Mouse (Mus musculus) heart, embryonic 16.5 days (tissue): ENCODE measurements around the gene Nup93. TPM values are rescaled to one million over a fixed set of nuclear protein-coding genes. Genes with fewer than 3 reads are reported as not detected.

Experiments used
- ATAC-seq: fragments of 200-750 bp; cut with Nextera tagmentation; replicated peaks from 2 replicates; pipeline ENCODE4 v1.8.0; 2017; ENCODE audit warnings: moderate number of reproducible peaks; ENCODE audit not compliant: insufficient read depth, low FRiP score; ENCODE audit errors: extremely low read depth
- H3K27ac ChIP-seq: fragments of 300-500 bp; sonication (generic); 2 replicates; pipeline ENCODE4 v1.5.1; 2014; ENCODE audit warnings: mild to moderate bottlenecking, low read length, control low read depth, moderate library complexity
- H3K27me3 ChIP-seq: fragments of 300-500 bp; sonication (generic); 2 replicates; pipeline ENCODE4 v1.6.1; 2014; ENCODE audit warnings: low read length, mixed read lengths; ENCODE audit not compliant: control insufficient read depth, insufficient read depth
- H3K36me3 ChIP-seq: fragments of 300-500 bp; sonication (generic); 2 replicates; pipeline ENCODE4 v1.6.1; 2014; ENCODE audit not compliant: control insufficient read depth, insufficient read depth
- H3K4me1 ChIP-seq: fragments of 300-500 bp; sonication (generic); 2 replicates; pipeline ENCODE4 v1.6.1; 2014; ENCODE audit warnings: low read length, mixed read lengths; ENCODE audit not compliant: control insufficient read depth, insufficient read depth
- H3K4me2 ChIP-seq: fragments of 300-500 bp; sonication (generic); 2 replicates; pipeline ENCODE4 v1.6.1; 2014; ENCODE audit warnings: low read depth, mild to moderate bottlenecking, control low read depth, low read length
- H3K4me3 ChIP-seq: fragments of 300-500 bp; sonication (generic); 2 replicates; pipeline ENCODE4 v1.5.1; 2014; ENCODE audit warnings: mild to moderate bottlenecking, control low read depth, low read length
- H3K9ac ChIP-seq: fragments of 300-500 bp; sonication (generic); 2 replicates; pipeline ENCODE4 v1.6.1; 2014; ENCODE audit warnings: low read length, control low read depth
- H3K9me3 ChIP-seq: fragments of 300-500 bp; sonication (generic); replicated peaks from 2 replicates; pipeline ENCODE4 v1.6.1; 2016; ENCODE audit warnings: low read length; ENCODE audit not compliant: control insufficient read depth
- WGBS: fragments of 180-500 bp; shearing (Covaris S2); extraction: QIAGEN DNeasy Blood & Tissue Kit; methylation state at CpG from one replicate; pipeline ENCODE4 v1.1.7; 2014; 5-methylcytosine and 5-hydroxymethylcytosine counted together
- polyA plus RNA-seq: library from polyadenylated mRNA; unstranded; fragments of >200 nt; fragmentation: Nextera tagmentation; extraction: Ambion mirVana; gene quantifications from 2 replicates; pipeline ENCODE4 v1.2.1, GENCODE M21; 2015

Gene Nup93
- polyA plus RNA-seq, 1 experiment from 2014 or later: 60.3 TPM

DNA sequence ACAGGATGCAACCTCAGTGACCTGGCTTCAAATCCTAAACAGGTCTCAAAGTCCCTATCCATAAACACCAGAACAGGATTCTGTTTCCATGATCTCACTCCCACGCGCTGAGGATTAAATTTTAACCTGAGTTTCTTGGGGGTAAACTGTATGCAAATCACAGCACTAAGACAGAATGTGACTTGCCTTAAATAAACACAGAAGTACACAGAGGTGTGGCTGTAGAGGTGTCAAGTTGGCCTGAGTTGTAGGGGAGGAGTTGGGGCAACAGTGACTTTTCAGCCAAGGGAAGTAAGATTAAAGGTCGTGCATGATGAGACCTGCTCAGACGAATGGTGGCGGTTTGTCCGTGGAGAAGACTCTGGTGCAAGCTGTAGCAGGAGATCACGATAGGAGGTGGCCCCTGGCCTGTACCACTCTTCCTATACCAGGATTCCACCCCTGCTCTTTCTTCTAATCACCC is 139.7 kb downstream of the Nup93 start:
- Histone ChIP-seq H3K36me3 (no peaks in the 10 kb centered on the region), H3K4me3 (no peak overlapping the region), H3K9me3 (no peaks in the 10 kb centered on the region), H3K4me1 (peaks cover 28% of the 10 kb centered on the region), H3K27me3 (no peaks in the 10 kb centered on the region), H3K4me2 (no peak overlapping the region), H3K9ac (no peak overlapping the region; the same call in 1 of the 2 replicates), H3K27ac (peak overlapping the region; percentile 53; the same call in 1 of the 2 replicates)
- WGBS: 64% methylated on average over 7 of the region's 7 CpGs
- ATAC-seq: no peak

DNA sequence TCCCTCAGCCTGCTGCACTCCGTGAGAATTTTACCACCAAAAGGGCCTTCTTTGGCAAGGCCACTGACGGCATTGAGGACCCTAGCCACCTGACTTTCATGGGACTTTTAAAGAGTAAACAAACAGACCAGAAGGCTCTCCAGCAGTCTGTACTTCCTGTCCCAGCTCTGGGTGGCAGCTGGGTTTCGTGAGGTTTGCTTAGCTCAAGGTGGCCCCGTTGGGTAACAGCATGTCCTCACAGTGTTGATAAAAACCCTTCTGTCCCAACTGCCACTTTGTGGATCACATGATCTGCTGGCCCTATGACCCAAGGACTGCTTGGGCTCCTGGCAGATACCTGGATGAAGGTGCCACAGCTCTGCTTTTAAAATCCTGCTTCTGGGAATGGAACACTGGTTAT is 140.2 kb downstream of the Nup93 start:
- H3K4me1 ChIP-seq: peaks cover 29% of the 10 kb centered on the region
- 63% methylated on average over 4 of the region's 4 CpGs for WGBS
- no peak overlapping the region for H3K4me2 ChIP-seq
- no peak for ATAC-seq
- H3K9me3 ChIP-seq: no peaks in the 10 kb centered on the region
- H3K36me3 ChIP-seq: no peaks in the 10 kb centered on the region
- peak overlapping the region; percentile 53; the same call in 1 of the 2 replicates for H3K27ac ChIP-seq
- H3K9ac ChIP-seq: no peak overlapping the region; the same call in 1 of the 2 replicates
- H3K4me3 ChIP-seq: no peak overlapping the region
- no peaks in the 10 kb centered on the region for H3K27me3 ChIP-seq

DNA sequence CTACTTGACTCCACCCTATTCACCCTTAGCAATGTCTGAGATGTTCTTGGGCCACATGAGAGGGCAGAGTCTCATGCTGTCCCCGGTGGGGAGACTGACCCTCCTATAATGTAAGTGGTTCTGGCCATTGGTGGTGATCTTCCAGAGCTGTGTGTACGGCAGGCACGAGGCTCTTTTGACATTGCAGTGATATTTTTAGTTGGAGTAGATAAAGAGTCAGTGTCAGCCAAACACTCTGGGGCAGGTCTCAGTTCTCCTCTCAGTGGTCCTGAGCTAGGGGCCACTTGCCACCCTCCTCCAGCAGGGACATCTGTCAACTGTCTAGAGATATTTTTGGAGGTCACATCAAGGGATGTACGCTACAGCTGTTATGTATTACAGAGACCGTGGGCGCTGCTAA is 142.9 kb downstream of the Nup93 start:
- peak overlapping the region; percentile 86 for H3K27ac ChIP-seq
- no peaks in the 10 kb centered on the region for H3K27me3 ChIP-seq
- ATAC-seq: peak; percentile 69
- H3K9me3 ChIP-seq: no peaks in the 10 kb centered on the region
- H3K36me3 ChIP-seq: no peaks in the 10 kb centered on the region
- 27% methylated on average over 6 of the region's 6 CpGs for WGBS
- H3K4me1 ChIP-seq: peaks cover 36% of the 10 kb centered on the region
- H3K9ac ChIP-seq: peak overlapping the region; percentile 35
- no peak overlapping the region; the same call in 1 of the 2 replicates for H3K4me2 ChIP-seq
- no peak overlapping the region for H3K4me3 ChIP-seq

DNA sequence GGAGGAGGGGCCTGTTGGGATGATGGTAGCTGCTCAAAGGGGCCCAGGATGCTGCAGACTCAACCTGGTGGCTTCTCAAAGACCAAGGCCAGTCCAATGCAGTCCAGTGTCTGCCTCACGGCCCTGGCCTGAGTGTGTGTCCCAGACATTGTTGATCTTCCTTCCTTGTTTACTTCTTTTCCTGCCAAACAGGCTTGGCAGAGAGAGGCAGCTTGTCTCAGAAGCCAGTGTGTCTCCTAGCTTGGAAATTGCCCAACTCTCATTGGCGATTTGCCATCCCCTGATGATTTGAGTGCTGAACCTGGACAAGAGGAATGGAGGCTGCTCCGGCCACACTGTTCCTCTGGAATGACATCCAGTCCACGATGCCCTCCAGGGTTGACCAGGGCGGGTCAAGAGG is 144.2 kb downstream of the Nup93 start:
- no peaks in the 10 kb centered on the region for H3K36me3 ChIP-seq
- H3K27ac ChIP-seq: peak overlapping the region; percentile 47
- no peaks in the 10 kb centered on the region for H3K9me3 ChIP-seq
- 33% methylated on average over 5 of the region's 5 CpGs for WGBS
- no peak for ATAC-seq
- peaks cover 49% of the 10 kb centered on the region for H3K4me1 ChIP-seq
- no peak overlapping the region for H3K4me2 ChIP-seq
- no peaks in the 10 kb centered on the region for H3K27me3 ChIP-seq
- H3K9ac ChIP-seq: no peak overlapping the region
- no peak overlapping the region for H3K4me3 ChIP-seq

DNA sequence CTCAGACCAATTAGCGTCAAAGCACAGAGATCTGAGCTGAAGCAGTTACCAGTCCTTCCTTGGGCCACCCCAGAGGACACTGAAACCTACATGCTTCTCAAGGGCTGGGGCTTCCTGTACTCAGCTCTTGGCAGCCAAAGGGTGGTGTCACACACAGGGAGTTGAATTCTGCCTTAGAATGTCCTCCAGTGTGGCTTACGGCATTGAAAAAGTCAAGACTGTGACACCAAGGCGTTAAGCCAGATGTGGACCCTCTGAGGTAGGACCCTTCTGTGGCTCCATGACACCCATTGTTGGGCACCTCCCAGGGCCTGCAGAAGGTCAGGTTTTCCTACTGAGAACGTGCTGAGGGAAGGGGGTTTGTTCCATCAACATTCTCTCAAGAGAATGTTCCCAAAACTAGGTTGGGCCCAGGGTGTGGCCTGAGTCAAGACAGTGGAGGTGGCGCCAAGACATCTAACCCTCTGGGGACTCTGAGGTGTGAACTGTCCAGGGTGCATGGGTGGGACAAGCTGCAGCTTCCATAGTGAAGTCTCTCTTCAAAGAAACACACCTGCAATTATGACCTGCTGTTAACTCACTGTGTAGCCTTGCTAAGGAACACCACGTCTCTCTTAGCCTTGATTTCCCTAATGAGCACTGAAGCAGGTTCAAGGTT is 147.5 kb downstream of the Nup93 start:
- peaks cover 50% of the 10 kb centered on the region for H3K4me1 ChIP-seq
- no peaks in the 10 kb centered on the region for H3K36me3 ChIP-seq
- no peak for ATAC-seq
- H3K9me3 ChIP-seq: no peaks in the 10 kb centered on the region
- H3K27me3 ChIP-seq: no peaks in the 10 kb centered on the region
- no peak overlapping the region for H3K9ac ChIP-seq
- H3K4me2 ChIP-seq: no peak overlapping the region
- WGBS: 84% methylated on average over 6 of the region's 6 CpGs
- no peak overlapping the region for H3K4me3 ChIP-seq
- H3K27ac ChIP-seq: peak overlapping the region; percentile 90

DNA sequence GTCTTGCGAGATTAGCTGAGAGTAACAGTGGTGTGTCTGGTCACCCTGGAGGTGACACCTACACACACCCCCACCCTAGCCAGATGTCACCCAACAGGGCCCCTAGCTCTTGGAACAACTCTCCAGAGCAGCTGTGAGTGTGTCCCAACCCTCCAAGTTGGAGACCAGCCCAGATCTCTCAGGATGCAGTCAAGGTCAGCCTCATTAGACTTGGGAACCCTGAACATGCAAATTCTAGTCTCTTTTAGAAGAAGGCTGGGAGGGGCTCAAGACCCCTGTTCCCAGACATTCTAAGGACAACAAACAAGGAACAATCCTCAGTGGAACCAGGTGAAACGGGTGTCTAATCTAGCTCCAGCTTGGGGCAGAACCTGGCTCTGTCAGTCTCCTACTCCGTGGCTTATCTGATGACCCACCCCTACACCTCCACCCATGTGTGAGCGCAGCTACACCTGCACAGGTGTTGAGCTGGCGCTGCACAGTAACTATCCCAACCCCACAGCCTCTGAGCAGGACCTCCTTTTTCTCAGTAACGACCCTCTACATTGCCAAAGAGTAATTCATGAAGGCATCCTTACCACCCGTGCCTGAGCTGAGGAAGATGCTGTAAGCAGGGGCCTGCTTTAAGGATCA is 148.4 kb downstream of the Nup93 start:
- H3K36me3 ChIP-seq: no peaks in the 10 kb centered on the region
- no peaks in the 10 kb centered on the region for H3K27me3 ChIP-seq
- no peaks in the 10 kb centered on the region for H3K9me3 ChIP-seq
- ATAC-seq: peak; percentile 58
- H3K9ac ChIP-seq: peak overlapping the region; percentile 52
- peak overlapping the region; percentile 33 for H3K4me2 ChIP-seq
- 65% methylated on average over 7 of the region's 7 CpGs for WGBS
- peak overlapping the region; percentile 90 for H3K27ac ChIP-seq
- no peak overlapping the region for H3K4me3 ChIP-seq
- peaks cover 42% of the 10 kb centered on the region for H3K4me1 ChIP-seq

DNA sequence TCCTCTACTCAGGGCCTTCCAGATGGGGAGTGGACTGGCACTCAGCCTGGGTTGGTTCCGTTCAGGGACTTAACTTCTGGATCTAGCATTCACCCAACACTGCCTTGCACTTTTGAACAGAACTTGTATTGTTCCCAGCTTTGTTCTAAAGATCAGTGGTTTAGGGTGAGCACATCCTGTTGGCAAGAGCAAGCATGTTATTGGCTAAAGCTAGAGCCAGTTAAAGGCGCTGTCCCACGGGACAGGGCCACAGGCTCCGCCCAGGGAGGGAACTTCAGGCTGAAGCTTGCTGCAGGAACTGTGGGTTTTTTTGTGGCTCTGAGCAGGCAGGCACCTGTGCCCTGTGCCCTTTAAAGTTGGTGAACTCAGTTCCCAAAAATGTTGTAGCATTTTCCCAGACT is 148.9 kb downstream of the Nup93 start:
- Histone ChIP-seq H3K9ac (peak overlapping the region; percentile 52), H3K4me1 (peaks cover 37% of the 10 kb centered on the region)

DNA sequence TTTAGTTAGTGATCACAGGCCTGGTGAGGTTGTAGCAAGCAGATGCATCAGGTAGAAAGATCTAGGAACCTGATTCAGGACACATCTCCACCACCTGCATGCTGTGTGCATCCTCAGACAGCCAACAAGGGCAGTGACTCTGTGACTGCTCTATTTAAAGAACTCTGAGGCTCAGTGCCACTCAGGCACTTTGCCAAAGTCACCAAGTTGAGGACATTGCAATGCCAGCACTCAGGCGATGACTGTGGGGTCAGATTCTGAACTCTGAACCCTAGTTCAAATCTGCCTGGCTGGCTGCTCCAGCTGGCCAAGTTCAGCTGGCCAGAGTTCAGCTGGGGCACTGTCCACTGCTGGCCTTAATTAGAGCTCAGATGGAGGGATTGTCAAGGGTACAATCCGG is 149.5 kb downstream of the Nup93 start:
- ATAC-seq: peak; percentile 62
- peak overlapping the region; percentile 33; the same call in 1 of the 2 replicates for H3K4me2 ChIP-seq

More for the DNA sequence above, 148.9 kb downstream of the Nup93 start:
- Histone ChIP-seq H3K27ac (peak overlapping the region; percentile 90), H3K9me3 (no peaks in the 10 kb centered on the region), H3K4me2 (peak overlapping the region; percentile 33), H3K27me3 (no peaks in the 10 kb centered on the region), H3K4me3 (no peak overlapping the region), H3K36me3 (no peaks in the 10 kb centered on the region)
- ATAC-seq: peak; percentile 78
- 34% methylated on average over 4 of the region's 4 CpGs for WGBS

DNA sequence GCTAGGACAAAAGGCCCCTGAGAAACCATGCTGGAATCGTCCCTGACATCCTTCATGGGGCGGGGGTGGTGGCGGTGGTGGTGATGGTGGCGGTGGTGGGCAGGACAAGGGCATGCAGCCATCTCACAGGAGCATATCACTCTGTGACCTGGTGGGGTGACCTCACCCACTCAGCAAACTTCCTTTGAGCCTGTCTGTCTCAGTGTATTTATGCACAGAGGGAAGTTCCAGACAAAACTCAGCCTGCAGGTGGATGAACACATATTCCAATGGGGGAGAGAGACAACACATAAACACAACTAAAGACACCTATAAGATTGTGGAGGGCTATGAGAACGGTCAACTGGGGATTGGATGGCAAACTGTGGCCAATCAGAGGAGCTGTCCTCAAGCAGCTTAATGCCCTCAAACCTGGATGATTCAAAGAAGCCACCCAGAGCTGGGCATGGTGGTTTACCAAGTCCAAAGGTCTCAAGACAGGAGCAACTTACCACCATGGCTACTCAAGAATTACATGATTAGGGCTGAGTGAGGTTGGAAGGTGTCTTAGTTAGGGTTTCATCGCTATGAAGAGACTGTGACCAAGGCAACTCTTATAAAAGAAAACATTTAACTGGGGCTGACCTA is 150.4 kb downstream of the Nup93 start:
- Histone ChIP-seq H3K9ac (no peak overlapping the region), H3K27me3 (no peaks in the 10 kb centered on the region), H3K4me3 (no peak overlapping the region), H3K9me3 (no peaks in the 10 kb centered on the region), H3K27ac (no peak overlapping the region), H3K4me1 (peaks cover 26% of the 10 kb centered on the region), H3K4me2 (no peak overlapping the region), H3K36me3 (no peaks in the 10 kb centered on the region)
- WGBS: 84% methylated on average over 6 of the region's 6 CpGs
- ATAC-seq: no peak

More for the DNA sequence above, 149.5 kb downstream of the Nup93 start:
- H3K4me3 ChIP-seq: no peak overlapping the region
- no peak overlapping the region for H3K9ac ChIP-seq
- H3K27ac ChIP-seq: peak overlapping the region; percentile 90
- no peaks in the 10 kb centered on the region for H3K36me3 ChIP-seq
- WGBS: 42% methylated on average over 2 of the region's 2 CpGs
- H3K4me1 ChIP-seq: peaks cover 31% of the 10 kb centered on the region
- no peaks in the 10 kb centered on the region for H3K9me3 ChIP-seq
- no peaks in the 10 kb centered on the region for H3K27me3 ChIP-seq
